Mouse (Mus musculus): ENCODE measurements around the gene Twist1.

- TF ChIP-seq CTCF (IDR thresholded peaks at IDR 0.05; ENCODE audit: low read depth, low read length) (no peak), POLR2A (IDR thresholded peaks at IDR 0.05; ENCODE audit: extremely low read depth, insufficient read depth, low read length) (no peak)
Measured at GRCm38 (mm10) chr12:33955606-33956295, 1.7 kb upstream of the Twist1 start.
